Mouse (Mus musculus): ENCODE data around the gene DXBay18.
"Not testable (repeated sequence)": the region's sequence is repeated elsewhere in the genome, so short reads cannot be mapped to it uniquely, and the experiment has no call there.

The DXBay18 gene

DNA sequence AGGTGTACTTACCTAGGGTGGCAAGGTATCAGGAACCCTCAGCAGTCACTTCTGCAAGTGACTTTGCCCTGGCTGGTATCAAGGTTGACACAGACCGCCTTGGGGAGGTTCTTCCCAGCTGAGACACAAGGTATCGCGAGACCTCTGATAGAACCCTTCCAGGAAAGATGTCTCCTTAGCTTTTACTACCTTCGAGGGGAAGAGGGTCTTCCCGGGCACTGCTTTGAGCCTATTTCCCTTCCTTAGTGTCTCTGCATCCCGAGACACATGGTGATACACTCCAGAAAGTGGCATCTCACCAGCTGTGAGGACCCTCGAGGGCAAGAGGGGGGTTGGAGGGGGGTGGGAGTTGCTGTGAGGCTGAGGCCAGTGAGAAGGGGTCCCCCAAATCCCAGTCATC, at the start of gene DXBay18:
DXBay18 (minus strand) TSS at position 101 of the 400 bp plus-strand sequence.
- not testable (repeated sequence) for DNase-seq (ENCODE audit: low spot score in 2 of 2)

DNA sequence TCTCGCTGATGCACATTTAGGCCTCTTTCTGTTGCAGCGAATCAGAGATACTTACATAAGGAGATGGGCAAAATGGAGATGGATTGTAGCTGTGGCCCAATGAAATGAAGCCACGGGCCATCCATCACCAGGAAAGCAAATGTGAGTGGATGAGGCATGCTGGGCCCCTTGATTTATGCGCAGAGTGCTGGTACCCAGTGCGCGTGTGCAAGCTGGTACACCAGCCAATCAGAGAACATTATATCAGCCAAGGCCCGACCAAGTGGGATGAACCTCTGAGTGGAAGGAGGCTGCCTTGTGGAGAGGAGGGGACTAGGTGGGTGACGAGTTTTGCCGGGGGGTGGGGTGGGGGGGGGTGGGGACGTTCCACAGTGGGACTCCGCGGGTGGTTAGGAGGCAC, 42.7 kb upstream of the DXBay18 start, which contains the start of gene Xlr3b:
Xlr3b (plus strand) TSS at position 274 of the 400 bp plus-strand sequence.
- DNase-seq (ENCODE audit: low spot score in 2 of 2): not testable (repeated sequence)

- not testable (repeated sequence) for DNase-seq (ENCODE audit: low spot score in 2 of 2)
Measured at GRCm38 (mm10) chrX:73176889-73177288, 27.6 kb upstream of the DXBay18 start, which contains the start of gene Spin2d. Spin2d (minus strand) TSS chrX:73176989.

DNA sequence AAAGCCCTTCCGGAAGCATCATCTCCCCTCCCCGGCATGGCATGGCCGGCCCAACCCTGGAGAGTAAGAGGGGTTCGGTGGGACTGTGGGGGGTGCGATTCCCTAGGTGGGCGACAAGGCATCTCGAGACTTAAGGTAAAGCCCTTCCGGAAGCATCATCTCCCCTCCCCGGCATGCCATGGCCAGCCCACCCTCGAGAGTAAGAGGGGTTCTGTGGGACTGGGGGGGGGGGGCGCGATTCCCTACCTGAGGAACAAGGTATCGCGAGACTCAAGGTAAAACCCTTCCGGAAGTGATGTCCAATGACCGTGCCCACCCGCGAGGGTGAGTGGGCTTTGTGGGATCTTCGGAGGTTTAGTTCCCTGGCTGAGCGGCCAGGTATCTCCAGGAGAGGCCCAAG, 754 bp downstream of the DXBay18 start, which contains the start of gene Xlr5b:
Xlr5b (plus strand) TSS at position 301 of the 400 bp plus-strand sequence.
- not testable (repeated sequence) for DNase-seq (ENCODE audit: low spot score in 2 of 2)

- DNase-seq (ENCODE audit: low spot score in 2 of 2): not testable (repeated sequence)
Measured at GRCm38 (mm10) chrX:73143218-73143618, 6.0 kb downstream of the DXBay18 start.

- not testable (repeated sequence) for DNase-seq (ENCODE audit: low spot score in 2 of 2)
Measured at GRCm38 (mm10) chrX:73122859-73123829, 26.1 kb downstream of the DXBay18 start.

DNA sequence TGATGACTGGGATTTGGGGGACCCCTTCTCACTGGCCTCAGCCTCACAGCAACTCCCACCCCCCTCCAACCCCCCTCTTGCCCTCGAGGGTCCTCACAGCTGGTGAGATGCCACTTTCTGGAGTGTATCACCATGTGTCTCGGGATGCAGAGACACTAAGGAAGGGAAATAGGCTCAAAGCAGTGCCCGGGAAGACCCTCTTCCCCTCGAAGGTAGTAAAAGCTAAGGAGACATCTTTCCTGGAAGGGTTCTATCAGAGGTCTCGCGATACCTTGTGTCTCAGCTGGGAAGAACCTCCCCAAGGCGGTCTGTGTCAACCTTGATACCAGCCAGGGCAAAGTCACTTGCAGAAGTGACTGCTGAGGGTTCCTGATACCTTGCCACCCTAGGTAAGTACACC, 32.5 kb downstream of the DXBay18 start, which contains the start of gene Gm14685:
Gm14685 (plus strand) TSS at position 301 of the 400 bp plus-strand sequence.
- DNase-seq (ENCODE audit: low spot score in 2 of 2): not testable (repeated sequence)

DNA sequence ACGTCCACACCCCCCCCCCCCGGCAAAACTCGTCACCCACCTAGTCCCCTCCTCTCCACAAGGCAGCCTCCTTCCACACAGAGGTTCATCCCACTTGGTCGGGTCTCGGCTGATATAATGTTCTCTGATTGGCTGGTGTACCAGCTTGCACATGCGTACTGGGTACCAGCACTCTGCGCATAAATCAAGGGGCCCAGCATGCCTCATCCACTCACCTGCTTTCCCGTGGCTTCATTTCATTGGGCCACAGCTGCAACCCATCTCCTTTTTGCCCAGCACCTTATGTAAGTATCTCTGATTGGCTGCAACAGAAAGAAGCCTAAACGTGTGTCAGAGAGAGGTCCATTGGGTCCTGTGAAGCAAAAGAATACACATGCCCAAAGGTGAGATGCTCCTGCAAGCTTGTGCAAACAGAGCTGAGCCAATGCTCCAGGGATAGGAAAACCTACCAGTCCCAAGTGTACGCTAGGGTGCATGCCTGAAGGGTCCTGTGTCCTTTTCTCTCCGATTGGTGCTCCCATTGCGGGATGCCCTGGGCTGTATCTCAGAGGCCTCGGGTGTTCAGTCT, 52.2 kb downstream of the DXBay18 start, which contains the start of gene Xlr3a:
Xlr3a (minus strand) TSS at position 155 of the 568 bp plus-strand sequence.
- DNase-seq (ENCODE audit: low spot score in 2 of 2): not testable (repeated sequence)
